Mouse (Mus musculus) urinary bladder, adult 2 months (tissue): Measurements from ENCODE around the gene Usp2. TPM values are rescaled to one million over a fixed set of nuclear protein-coding genes. Genes with fewer than 3 reads are reported as not detected.

Experiments
- DNase-seq: peaks from one replicate; pipeline ENCODE4 v3.0.0; 2022; ENCODE audit warnings: low spot score
- polyA plus RNA-seq: library from polyadenylated mRNA; depleted of rRNA; stranded (reverse); fragments of >200 nt; gene quantifications from 2 replicates; pipeline ENCODE4 v1.2.3, GENCODE M21; 2012; rRNA removed

Usp2 gene
- 5.8 and 12.5 TPM in 2 replicates for polyA plus RNA-seq

GRCm38 (mm10) chr9:44066785-44067225 lies at the start of gene Usp2:
TSS of gene Usp2 (plus strand) at chr9:44067021.
- peak; percentile 99 for DNase-seq

GRCm38 (mm10) chr9:44017846-44018245 lies 49.0 kb upstream of the Usp2 start:
- DNase-seq, result no peak

GRCm38 (mm10) chr9:44020001-44020400 lies 46.8 kb upstream of the Usp2 start:
- DNase-seq, result no peak

DNA sequence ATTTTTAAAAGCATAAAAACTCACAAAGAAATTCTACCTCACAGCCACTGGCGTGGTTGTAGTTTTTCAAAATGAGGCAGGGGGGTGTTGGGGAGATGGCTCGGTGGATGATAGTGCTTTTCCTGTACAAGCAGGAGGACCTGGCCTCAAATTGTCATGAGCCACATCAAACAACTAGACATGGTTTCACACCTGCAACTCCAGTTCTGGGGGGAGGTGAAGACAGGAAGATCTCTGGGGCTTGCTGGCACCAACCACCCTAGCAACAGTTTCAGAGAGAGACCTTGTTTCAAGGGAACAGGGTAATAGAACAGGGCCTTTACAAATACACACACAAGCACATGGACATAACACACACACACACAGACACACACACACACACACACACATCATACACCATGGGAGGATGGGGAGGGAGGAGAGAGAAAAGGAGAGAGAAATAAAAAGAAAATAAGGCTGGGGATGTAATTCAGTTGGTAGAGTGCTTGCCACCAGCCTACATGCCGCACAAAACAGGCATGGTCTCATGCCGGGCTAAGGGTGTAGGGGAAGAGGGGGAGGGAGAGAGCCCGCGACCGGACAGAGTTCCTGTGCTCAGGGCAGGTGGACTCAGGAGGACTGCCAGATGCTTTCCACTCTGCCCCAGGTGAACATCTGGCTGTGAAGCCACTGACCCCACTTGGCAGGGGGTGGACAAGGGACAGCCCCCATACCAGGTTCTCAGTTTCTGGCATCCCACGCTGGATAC lies 44.5 kb upstream of the Usp2 start:
- no peak for DNase-seq

GRCm38 (mm10) chr9:44024096-44024495 lies 42.7 kb upstream of the Usp2 start:
- no peak for DNase-seq

GRCm38 (mm10) chr9:44029580-44030236 lies 37.1 kb upstream of the Usp2 start:
- DNase-seq, result no peak

DNA sequence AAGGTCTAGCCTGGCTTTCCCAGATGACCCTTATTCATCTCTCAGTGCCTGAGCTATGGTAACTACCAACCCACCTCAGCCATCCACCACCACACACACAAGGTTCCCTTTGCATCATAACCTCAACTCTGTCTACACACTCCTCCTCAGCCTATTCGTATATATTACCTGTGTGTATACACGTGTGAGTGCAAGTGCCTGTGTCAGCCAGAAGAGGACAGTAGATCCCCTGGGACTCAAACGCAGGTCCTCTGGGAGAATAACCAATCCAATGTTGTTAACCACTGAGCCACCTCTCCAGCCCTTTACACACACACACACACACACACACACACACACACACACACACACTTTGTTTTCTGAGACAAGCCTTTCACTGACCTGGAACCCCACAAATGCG lies 36.2 kb upstream of the Usp2 start:
- DNase-seq, result no peak

- no peak for DNase-seq
These were observed 35.7 kb upstream of the Usp2 start for GRCm38 (mm10) chr9:44031079-44031478.

GRCm38 (mm10) chr9:44031946-44032345 lies 34.9 kb upstream of the Usp2 start:
- no peak for DNase-seq

GRCm38 (mm10) chr9:44033317-44033716 lies 33.5 kb upstream of the Usp2 start:
- DNase-seq, result no peak

DNA sequence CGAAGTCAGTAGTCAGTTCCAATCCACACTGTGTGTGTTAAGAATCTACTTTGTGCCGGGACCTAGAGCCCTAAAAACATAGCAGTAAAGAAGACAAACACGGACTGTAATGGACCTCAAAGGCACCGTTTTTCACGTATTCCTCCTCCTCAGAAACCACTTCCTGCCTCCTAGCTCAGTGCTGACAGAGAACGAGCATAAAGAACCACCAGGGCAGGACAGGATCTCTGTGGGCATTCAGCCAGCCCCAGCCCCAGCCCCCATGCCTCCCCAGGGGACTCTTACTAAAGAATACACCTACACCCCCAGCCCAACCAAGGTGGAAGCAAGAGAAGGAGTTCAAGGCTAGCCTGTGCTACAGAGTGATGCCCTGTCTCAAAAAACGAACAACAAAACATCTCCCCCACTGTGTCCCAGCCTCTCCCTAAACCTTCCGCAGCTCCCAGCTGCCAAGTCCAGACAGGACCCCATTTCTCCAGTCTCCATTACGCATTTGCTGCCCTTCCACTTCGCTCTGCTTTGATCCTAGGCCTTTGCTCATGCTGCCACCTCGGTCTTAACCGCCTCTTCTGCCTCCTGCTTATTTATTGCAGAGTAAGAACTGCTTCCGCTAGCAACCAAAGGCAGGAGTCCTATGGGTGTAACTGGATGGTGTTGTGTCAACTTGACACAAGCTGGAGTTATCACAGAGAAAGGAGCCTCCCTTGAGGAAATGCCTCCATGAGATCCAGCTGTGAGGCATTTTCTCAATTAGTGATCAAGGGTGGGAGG lies 32.7 kb upstream of the Usp2 start:
- DNase-seq, result no peak

GRCm38 (mm10) chr9:44037106-44037505 lies 29.7 kb upstream of the Usp2 start:
- DNase-seq, result no peak

GRCm38 (mm10) chr9:44041511-44042395 lies 25.1 kb upstream of the Usp2 start:
- DNase-seq, result no peak

DNA sequence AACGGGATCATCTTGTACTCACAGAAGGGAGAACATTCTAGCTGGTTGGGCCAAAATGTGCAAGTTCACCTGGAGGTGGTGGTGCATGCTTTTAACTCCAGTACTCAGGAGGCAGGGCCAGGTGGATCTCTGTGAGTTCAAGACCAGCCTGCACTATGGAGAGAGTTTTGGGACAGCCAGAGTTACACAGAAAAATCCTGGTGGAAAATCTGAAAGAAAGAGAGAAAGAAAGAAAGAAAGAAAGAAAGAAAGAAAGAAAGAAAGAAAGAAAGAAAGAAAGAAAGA lies 24.5 kb upstream of the Usp2 start:
- DNase-seq, result no peak

DNA sequence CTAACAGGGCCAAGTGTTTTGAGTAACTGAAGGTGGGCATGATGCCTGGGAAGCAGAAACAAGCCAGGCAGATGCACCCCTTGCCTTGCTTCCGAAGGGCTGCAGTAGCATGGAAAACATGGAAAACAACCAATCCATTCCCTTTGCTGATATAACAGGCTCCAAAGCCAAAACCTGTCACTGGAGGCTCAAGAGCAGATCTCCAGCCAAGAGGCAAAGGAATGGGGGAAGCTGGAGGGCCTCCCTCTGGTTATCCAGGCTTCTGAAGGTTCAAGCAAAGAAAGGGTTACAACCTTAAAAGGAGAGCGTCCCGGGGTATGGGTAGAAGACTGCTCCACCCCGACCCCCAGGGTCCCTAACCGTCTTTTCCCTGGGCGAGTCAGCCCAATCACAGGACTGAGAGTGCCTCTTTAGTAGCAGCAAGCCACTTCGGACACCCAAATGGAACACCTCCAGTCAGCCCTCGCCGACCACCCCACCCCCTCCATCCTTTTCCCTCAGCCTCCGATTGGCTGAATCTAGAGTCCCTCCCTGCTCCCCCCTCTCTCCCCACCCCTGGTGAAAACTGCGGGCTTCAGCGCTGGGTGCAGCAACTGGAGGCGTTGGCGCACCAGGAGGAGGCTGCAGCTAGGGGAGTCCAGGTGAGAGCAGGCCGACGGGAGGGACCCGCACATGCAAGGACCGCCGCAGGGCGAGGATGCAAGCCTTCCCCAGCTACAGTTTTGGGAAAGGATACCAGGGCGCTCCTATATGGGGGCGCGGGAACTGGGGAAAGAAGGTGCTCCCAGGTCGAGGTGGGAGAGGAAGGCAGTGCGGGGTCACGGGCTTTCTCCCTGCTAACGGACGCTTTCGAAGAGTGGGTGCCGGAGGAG lies 23.7 kb upstream of the Usp2 start, which contains the start of gene Thy1:
Gene Thy1 (plus strand): TSS at position 549 of the 872 bp plus-strand sequence.
- DNase-seq, result no peak

DNA sequence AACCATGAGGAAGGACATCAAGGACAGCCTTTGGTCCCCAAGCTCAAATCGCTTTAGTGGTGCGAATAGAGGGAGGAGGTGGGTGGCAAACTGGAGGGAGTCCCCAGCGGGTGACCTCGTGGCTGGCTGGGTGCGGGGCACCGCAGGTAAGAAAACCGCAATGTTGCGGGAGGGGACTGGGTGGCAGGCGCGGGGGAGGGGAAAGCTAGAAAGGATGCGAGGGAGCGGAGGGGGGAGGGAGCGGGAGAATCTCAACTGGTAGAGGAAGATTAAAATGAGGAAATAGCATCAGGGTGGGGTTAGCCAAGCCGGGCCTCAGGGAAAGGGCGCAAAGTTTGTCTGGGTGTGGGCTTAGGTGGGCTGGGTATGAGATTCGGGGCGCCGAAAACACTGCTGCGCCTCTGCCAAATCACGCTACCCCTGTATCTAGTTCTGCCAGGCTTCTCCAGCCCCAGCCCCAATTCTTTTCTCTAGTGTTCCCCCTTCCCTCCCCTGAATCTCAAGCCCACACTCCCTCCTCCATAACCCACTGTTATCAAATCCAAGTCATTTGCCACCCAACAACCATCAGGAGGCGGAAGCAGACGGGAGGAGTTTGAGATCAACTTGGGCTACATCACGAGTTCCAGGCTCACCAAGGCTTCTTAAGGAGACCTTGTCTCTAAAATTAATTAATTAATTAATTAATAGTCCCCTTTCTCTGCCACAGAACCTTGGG lies 23.0 kb upstream of the Usp2 start:
- DNase-seq, result no peak

GRCm38 (mm10) chr9:44044426-44045157 lies 22.2 kb upstream of the Usp2 start:
- DNase-seq, result no peak

GRCm38 (mm10) chr9:44045158-44045883 lies 21.5 kb upstream of the Usp2 start:
- DNase-seq, result no peak

- DNase-seq, result no peak
These were observed 20.9 kb upstream of the Usp2 start for GRCm38 (mm10) chr9:44045884-44046272.
